Mouse (Mus musculus): ENCODE measurements around the gene Glce.

DNA sequence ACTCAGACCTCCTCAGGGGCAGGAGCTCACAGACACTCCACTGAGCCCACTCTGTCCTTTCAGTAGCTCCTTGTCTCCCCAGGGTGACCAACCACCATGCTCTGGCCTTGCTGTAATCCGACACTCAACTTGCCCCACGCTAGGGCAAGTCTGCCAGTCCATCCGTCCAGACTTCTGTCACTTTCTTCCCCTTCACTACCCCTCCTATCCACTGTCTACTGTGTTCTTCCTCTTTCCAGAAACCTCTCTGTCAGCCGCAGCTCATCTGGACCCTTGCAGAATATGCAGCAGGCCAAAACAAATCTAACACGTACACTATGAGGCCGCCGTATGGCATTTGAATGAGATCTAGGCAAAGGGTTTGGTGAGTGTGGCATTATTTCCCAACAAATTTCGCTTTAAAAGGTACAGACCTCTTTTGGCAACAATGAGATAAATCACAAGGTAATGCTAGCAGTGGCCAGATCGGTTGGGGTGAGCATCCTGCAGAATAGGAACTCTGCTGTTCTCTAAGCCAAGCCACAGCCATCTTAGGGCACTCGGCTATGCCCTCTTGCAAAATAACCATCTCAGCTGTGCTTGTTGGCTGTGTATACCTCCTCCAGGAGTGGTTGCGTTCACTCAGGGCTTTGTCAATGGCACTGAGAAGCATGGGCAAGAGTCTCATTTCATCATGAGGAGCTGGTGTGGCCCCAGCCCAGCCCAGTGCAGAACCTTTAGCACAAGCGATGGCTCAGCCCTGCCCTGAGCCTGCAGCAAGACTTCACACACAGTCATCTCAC, 108.9 kb downstream of the Glce start:
- TF ChIP-seq CTCF (IDR thresholded peaks at IDR 0.05; ENCODE audit: borderline replicate concordance, control insufficient read depth, extremely low read depth, insufficient read depth, low read length, poor library complexity) (no peak), POLR2A (IDR thresholded peaks at IDR 0.05; ENCODE audit: control insufficient read depth, extremely low read depth, insufficient read depth, low read length, poor library complexity) (no peak)

Data from thymus, adult 2 months (tissue).